Mouse (Mus musculus): Measurements from ENCODE around the gene Wdfy2.
A peak's percentile ranks its signal among the peaks of the same experiment; 100 is the strongest.

Wdfy2 gene

DNA sequence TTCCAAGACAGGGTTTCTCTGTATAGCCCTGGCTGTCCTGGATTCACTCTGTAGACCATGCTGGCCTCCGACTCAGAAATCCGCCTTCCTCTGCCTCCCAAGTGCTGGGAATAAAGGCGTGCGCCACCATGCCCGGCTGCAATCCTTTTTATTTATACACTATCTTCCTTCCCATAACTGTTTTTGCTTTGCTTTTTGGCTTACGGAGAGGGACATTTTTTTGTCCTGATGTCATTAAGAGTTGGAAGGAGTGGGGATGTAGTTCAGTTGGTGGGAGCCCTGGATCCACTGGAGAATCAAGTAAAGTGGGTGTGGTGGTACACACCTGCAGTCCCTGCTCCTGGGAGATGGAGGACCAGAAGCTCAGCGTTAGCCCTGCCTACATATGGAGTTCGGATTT is 6.7 kb downstream of the Wdfy2 start:
- no peak for DNase-seq (ENCODE audit: low spot score)

DNA sequence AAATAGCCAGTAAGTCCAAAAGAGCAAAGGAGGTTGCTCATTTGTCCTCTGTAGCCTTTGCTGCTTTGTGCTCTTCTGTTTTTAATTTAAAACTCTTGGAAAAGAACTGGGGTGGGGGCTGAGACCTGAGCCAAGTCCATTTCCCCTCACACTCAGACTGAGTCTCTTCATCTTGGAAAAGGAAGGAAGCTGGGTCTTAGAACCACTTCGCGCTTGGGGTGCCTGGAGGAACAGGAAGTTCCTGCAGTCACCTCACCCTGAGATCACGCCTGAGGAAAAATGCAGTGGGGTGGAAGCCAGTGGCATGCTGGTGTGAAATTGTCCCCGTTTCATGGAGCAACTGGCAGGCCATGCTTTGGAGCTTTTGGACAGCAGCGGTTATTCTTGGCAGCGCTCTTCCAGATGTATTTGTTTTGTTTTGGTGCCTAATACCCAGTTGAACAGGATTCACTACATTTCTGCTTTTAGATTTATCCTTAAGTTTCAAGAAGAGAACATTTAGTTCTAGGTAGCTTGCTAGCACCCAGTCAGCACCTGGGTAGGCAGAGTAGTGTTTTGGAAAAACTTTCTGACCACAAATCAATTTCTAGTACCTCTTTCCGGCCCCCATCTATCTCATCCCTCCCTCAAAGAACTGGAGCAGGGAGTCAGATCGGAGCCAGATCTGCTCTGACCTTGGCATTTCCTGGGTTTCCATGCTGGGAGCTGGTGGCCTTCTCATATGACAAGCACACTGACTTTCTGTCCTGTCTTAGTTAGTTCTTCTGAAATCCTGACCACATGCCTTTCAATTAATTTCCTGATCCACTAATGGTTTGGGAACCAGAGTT is 7.7 kb downstream of the Wdfy2 start:
- DNase-seq (ENCODE audit: low spot score): no peak

DNA sequence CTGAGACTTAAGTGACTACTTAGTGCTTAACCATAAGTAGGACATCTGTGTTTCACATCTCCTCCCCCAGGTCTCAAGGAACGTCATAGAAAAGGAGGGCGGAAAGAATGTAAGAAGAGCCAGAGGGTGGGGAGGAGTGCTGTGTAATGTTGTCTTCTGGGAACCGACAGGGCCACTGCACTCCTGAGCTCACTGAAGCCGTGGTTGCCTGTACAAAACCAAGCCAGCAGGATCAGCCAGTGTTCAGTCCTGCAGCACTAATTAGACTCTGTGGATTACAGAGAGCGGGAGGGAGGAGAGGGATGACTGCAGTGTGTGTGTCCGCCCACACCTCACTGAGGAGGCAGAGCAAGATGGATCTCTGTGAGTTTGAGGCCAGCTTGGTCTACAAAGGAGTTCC is 13.5 kb downstream of the Wdfy2 start:
- DNase-seq (ENCODE audit: low spot score): no peak

DNA sequence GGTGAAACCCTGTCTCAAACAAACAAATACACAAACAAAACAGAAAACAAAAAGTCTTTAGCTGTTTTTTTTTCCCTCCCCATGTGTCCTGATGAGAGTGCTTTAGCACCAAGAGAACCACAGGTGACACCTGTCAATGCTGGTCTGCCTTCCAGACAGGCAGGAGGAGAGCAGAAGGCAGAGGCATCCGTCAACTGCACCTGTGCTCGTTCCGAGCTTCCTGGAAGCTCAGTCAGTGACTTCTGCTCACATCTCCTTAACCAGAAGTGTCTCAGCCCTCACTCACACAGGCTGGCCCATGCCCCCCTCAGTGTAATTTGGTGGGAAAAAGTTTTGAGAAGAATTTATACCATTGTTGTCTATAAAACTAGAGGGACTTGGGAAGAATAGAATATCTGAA is 15.4 kb downstream of the Wdfy2 start:
- DNase-seq (ENCODE audit: low spot score): no peak

DNA sequence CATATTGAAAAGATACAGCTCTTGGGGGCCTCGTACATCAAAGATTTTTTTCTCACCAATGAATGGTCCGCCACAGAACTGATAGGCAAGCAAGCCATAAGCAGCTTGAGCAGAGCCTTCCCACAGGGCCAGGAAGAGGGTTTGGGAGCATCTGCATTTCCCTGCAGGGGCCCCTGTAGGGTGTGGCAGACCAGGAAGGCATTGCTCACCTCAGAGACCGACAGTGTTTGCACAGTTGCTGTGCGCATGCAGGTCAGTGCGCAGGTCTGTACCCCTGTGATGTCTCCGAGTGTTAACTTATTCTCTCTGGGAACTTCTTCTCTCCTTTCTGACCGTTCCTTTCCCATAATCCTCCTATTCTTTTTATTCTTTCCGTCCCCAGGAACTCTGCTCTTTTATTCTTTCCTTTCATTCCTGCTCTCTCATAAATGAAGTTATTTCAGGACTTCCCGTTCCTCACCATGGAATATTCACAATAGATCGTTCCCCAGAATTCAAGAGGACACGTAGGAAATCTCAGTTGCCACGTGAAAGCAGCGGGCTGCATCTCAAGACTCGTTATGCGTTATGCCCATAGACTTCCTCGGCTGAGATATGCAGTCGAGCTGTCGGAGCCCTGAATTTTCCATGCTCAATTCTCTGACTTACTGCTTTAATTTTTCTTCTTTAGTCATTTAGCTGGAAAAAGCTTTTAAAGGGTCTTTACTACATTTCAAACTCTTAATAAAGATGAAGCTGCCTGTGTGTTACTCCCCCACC is 17.8 kb downstream of the Wdfy2 start:
- DNase-seq (ENCODE audit: low spot score): no peak

DNA sequence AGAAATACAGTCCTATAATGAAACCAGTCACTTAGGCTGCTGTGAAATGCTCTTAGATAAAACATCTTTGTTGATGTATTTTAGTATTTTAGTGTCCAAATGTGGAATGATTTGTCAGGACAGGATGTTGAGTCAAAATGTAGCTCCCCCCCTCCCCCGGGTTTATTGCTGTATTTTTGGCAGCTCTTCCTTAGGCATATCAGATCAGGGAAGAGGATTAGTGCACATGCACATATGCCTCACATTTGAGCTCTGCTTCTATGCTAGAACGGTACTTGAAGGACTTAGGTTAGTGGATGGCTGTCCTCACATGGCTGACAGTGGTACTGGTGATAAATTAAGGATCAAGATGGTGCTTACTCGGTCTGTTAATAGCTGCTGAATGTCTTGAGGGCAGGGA is 18.4 kb downstream of the Wdfy2 start:
- no peak for DNase-seq (ENCODE audit: low spot score)

DNA sequence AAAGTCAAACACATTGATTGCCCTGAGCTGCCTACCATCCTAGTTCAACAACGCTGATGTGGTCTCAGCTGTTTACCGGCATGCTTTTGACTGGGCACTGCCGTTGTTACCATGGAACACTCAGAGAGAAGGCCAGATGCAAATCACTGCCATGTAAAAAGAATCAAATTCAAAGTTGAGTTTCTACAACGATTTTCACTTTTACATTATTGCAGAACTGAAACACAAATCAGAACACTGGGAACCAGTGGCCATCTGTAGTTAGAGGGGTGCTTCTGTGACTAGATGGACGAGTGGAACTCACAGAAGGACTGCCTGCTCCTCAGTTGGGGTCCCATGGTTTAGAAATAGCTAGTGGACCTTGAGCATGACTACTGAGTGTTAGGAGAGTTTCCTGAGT is 19.0 kb downstream of the Wdfy2 start:
- DNase-seq (ENCODE audit: low spot score): no peak

DNA sequence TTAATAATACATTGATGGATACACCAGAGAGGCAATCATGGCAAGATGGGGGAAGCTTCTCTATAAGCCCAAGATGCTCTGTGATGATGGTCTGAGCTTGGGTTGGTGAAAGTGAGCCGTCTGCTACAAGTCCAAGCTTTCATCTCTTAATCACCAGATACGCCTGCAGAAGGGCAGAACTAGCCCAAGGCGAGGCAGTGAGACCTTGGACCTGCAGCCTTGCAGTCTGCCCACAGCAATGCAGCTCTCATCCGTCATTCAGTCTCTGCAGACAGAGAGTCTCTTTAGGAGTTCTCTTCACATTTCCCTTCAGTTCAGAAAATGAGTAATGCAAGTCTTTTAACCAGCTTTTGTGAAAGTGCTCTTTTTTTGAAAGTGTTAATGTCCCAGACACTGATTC is 20.4 kb downstream of the Wdfy2 start:
- no peak for DNase-seq (ENCODE audit: low spot score)

DNA sequence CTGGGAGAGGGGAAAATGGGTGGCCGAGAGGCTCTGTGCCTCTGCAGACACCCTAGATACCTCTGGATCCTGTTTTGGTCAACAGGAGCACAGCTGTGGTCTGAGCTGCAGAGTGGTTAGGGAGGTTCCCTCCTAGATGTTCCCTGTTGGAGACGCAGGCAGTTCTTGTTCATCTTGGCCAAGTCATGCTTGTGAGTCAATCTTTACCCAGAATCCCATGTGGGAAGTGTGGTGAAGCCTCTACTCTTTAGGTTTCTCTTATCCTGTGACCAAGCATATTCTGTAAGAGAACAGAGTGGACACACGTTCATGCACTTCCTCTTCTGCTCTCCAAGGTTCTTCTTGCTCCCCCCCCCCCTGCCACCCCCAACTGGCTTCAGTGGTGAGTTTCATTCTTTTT is 20.8 kb downstream of the Wdfy2 start:
- DNase-seq (ENCODE audit: low spot score): no peak

DNA sequence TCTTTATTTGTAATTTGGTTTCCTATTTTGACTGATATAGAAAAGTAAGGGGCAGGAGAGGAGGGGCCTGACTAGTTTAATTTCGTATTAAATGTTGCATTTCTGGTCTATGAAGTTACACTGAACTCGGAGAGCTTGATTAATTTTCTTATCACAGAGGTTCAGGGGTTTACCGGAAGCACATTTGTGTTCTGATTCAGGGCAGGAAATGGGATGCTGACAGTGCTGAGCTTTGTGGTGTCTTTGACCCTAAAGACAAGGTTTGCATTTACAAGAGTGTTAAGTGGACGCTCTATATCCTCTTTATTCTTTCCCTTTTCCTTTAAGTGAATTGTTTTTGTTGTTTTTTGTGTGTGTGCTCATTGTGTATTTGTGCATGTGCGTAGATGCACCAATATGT is 25.1 kb downstream of the Wdfy2 start:
- DNase-seq (ENCODE audit: low spot score): no peak

DNA sequence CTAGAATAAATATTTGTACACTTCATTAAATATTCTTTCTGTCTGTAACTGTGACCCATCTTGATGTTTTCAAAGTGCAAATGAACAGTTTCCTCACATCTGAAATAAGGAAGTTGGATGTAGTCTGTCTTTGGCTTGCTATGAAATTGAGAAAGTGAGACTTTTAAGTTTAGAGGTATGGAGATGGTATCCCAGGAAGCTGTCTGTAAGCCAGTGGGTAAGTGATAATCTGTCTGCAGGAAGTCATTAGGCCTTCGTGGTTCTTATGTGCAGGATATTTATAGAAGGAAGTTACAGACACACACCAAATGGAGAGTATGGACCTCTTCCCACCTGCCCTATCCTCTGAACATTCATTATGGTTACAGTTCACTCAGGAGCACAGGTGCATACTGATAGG is 26.8 kb downstream of the Wdfy2 start:
- no peak for DNase-seq (ENCODE audit: low spot score)

DNA sequence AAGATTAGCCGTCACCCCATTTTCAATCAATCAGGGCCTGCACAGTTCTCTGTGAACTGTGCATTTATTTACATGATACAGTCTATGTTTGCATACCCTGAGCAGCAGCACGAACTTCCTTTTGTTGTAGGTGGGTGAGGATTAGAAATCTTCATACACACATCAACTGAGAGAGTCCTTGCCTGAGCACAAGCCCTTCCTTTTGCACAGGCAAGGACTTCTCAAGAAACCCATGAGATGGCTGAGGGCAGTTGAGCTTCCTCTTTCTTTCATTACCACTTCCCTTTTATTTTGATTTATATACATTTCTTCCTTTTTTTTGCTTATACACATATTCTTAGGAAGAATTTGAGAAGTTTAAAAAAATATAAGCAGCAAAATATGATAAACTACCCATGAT is 27.9 kb downstream of the Wdfy2 start:
- DNase-seq (ENCODE audit: low spot score): no peak

DNA sequence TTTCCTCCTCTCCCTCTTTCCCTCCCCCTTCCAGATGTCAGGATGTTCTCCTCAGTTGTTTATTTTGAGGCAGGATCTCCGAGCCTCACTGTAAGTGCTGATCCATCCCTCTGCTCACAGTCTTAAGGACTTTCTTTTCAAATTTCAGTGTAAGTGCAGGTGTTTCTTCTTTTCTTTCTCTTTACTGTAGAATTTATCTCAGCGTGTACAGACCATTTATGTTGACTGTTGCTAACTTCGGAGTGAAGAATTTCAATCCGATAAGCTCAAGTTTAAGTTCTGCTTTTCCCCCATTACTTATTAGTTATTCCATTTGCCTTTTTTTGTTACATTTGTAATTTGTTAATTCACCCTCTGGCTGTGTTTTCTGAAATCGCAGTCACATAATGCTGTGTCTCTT is 29.6 kb downstream of the Wdfy2 start:
- DNase-seq (ENCODE audit: low spot score): no peak

DNA sequence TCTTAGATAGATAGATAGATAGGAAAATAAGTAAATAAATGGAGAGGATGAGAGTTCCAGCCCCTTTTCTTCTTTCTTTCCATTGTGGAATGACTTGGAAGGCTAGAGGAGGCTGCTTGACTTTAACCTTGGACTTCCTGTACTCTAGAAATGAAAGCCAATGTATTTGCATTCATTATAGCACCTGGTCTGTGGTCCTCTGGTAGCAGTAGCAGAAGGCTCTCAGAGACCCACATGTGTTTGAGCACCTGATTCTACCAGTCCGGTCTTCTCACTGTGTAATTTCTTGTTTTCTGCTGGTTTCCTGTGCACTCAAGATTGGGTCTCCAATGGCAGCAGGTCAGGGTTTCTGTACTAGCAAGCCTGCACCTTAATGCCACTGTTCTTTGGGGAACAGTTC is 30.1 kb downstream of the Wdfy2 start:
- DNase-seq (ENCODE audit: low spot score): no peak

DNA sequence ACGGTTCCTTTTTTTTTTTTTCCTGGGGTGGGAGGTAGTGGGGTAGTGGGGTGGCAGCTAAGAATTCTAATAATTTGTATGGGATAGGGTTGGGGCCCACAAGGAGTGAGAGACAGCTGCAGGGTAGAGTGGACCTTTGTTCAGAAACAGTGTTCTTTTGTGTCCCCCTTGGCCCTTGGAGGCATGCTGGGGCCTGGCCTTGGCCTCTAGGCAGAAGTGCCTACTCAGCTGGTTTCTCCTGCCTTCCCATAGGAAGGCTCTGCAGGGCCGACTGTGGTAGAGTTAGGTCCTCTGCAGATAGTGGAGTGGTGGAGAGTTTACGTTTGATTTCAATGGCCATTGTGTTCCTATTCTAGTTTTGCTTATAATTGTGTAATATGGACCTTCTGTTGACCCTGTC is 30.8 kb downstream of the Wdfy2 start:
- no peak for DNase-seq (ENCODE audit: low spot score)

DNA sequence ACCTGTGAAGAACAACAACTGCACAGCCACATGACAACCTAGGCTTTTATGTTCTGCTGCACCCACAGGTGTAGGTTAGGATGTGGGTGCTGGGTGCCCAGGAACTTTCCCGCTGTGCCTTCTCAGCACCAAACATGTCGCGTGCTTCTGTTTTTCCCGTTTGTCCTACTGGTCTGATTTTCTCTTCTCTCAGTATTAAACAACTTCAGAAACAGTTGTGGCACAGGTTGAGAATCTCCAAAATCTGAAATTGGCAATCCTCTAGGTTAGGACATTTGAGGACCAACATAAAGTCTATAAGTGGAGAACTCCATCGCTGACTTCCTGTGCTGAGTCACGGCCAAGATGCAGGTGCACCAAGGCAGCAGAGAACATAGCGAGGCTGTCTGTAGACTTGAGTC is 32.8 kb downstream of the Wdfy2 start:
- DNase-seq (ENCODE audit: low spot score): peak; percentile 47

DNA sequence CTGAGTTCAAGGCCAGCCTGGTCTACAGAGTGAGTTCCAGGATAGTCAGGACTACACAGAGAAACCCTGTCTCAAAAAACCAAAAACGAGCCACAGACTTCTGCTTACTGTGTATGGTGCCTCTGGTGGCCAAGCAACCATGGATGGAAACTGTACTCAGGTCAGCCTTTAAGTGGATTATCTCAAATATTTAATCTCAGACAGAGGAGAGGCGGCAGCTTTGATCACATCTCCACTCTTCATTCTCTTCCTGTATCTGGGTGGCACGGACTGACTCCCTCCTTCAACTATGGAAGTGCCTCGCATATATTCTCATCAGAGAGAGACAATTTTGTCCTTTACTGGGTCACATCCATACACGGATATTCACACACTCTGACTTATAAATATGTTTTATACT is 34.0 kb downstream of the Wdfy2 start:
- no peak for DNase-seq (ENCODE audit: low spot score)

DNA sequence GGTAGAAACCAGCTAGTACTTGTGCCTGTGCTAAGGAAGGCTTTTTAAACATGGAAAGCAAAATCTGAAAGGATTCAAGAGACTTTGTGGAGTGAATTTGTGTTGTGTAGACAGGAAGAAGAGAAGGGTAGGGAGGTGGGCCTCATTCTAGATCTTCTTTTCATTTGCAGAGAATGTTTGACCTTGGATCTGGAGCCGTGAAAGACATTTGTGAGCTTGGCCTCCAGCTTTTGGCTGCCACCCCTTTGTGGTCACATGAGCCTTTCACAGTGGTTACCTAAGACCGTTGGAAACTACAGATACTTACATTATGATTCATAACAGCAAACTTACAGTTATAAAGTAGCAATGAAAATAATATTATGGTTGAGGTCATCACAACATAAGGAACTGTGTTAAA is 34.5 kb downstream of the Wdfy2 start:
- DNase-seq (ENCODE audit: low spot score): no peak

DNA sequence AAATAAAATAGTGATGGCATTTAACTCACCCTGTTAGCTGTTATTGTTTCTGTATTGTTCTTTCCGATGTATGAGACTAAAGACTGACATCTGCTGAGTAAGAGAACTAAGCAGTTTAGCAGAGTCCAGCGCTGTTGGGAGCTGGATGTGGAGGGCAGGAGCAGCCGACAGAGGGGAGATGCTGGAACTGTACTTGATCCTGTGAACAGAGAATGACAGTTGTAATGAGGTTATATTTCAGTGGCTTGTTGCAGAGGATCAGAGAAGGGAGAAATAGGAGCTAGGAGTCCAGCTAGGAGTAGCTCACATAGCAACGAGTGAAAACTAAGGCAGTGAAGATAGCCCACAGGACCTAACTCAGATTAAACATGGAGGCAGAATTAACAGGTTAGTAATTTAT is 36.3 kb downstream of the Wdfy2 start:
- DNase-seq (ENCODE audit: low spot score): no peak

DNA sequence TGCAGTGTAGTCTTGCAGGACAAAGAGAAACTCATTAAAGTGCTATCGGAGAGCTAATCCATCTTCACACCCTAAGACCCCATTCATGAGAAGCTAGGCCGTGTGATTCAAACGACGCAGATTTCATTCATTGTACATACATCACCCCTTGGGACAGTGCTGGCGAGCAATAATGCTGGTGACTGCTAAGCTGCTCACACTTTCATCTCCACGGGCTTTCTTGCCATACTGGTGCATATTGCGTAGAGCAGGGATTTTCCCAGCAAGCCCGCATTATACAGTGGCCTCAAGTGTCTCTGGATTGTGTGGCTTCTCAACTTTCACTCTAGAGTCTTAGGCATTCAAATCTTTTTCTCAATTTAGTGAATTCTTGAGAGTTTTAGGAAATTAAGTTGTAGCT is 36.9 kb downstream of the Wdfy2 start:
- DNase-seq (ENCODE audit: low spot score): no peak

DNA sequence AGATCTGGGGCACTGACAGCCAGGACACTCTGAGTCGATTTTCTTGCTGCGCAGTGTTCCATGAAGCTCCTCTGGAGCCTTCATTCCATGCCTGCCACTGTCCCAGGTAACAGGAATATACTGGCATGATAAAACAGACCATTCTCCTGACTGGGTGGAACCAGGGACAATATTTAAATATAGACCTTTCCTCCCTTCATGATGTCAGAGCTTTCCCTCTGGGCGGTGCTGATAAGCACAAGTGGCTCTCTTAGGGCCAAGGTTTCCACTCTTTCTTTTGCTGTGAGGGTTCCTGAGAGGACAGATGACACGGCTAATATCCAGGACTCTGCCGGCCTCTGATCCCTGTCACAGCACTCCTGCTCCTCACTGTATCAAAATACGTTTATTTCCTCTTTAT is 40.6 kb downstream of the Wdfy2 start:
- DNase-seq (ENCODE audit: low spot score): no peak

DNA sequence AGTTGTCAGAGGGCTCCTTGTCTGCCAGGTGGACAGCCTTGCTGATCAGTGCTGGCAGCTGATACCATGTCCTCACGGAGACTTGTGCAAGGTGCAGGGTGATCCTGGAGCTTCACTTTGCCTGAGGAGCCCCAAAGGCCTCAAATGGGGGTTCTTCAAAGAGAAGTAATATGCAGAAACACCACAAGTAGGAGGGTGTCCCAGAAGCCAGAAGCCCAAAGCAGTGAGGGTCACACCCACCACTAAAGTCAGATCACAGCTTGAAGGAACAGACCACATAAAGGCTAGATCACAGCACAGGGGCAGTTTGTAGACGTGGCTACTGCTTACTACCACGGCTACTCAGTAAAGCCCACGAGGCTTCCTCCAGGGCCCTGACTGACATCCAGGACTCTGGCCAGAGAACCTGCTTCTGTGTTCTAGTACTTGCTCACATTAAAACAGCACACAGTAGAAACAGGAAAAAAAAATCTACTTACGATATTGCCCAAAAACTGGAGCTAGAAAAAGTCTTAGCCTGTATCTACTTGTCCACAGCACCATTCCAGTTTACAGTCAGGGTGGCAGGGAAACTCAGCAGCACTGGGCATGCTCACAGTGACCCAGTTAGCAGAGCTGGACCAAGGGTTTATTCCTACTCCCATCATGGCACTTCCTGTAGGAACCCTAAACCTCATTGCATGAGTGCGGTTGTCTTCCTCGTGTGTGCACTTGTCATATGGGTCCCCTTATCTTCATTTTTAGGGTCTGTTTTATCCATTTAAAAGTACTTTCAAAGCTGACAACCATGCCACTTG is 41.4 kb downstream of the Wdfy2 start:
- no peak for DNase-seq (ENCODE audit: low spot score)

DNA sequence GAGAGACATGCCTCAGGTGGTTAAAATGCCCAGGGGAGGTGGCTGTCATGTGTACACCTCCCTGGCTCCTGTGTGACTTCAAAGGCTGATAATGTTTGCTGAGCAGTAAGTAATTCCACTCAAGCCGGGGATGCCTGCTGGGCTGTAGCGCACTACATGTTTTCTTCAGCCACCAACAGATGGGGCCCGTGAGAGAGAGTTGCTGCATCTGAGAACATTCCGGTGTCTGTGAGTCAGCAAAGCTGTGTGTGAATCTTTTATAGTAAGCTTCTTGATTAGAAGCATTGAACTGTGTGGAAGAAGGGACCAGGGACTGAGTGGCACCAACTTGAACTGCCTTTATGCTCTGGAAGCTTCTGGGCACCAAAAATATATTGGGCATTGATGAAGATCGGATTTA is 42.0 kb downstream of the Wdfy2 start:
- peak; percentile 52 for DNase-seq (ENCODE audit: low spot score)
